Mouse (Mus musculus): Measurements from ENCODE around the gene Lclat1.

GRCm38 (mm10) chr17:73246926-73247325, 139.1 kb downstream of the Lclat1 start:
- TF ChIP-seq GATA1 (IDR thresholded peaks at IDR 0.05; ENCODE audit: borderline replicate concordance, low read length) = no peak
- no peak for TF ChIP-seq FLI1 (IDR thresholded peaks at IDR 0.05; ENCODE audit: low read length)
